Mouse (Mus musculus): ENCODE results near the gene Gm960.

The Gm960 gene

DNA sequence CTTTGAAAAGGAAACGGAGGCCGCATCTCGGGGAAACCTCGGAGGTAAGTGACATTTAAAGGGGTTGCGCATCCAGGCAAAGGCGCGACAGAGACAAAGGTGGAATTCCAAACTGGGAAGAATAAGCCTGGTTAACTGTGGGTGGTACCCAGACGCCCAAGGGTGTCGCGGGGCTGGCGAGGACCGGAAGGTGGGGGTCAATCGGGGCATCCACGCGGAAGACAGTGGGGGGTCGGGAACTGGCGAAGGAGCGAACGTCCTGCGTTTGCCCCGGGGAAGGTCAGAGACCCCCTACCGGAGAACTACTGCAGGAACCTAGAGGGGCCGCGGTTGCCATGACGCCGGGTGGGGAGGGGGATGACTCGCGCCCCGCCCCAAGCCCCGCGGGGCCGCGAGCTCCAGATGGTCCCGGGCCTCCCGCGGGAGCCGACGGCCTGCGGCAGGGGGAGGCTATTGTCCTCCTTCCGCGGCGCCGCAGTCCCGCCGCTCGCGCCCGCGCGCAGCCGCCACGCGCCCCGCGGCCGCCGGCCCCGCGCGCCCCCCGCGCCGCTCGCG is 13.2 kb upstream of the Gm960 start:
- no peak for DNase-seq

DNA sequence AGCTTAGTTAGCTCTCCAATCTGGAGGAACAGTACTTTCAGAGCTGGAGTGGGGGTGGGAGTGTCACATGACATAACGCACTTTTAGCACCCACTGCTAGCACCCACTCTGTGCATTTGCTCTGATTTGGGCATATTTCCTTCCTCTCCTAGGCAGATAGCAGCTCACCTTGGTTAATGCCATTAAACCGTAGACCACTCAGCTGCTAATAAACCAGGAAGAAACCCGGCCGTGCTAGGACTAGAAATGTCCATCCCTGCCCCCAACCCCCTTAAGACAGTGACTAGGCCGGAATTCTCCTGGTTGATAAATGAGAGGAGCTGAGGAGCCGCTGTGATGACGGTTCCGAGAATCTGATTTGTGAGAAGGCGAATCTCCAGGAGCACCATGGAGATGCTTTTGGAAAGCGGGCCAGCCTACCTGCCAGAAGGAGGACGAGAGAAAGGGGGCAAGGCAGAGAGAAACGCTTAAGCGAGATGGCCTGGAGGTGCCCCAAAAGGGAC is 12.7 kb upstream of the Gm960 start, which contains the start of gene Sptbn2:
TSS of gene Sptbn2 (plus strand) at position 70 of the 503 bp plus-strand sequence.
- DNase-seq, result no peak

DNA sequence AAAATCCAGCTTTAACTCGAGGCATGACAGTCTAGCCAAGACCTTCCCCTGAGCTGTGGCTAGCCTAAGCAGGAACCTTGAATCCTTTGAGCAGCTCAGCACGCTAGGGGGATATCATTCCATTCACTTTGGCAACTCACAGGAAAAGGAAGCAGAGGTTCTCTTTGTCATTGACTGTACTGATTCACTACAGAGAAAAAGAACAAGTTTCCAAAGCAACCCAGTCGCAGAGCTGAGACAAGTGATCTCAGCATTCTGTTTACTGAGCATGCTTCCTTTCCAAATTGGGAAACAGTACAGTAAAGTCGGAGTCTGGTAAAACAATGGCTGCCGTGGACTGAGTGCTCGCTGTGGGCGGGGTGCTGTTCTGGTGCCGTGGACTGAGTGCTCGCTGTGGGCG is 10.3 kb upstream of the Gm960 start:
- DNase-seq, result no peak

DNA sequence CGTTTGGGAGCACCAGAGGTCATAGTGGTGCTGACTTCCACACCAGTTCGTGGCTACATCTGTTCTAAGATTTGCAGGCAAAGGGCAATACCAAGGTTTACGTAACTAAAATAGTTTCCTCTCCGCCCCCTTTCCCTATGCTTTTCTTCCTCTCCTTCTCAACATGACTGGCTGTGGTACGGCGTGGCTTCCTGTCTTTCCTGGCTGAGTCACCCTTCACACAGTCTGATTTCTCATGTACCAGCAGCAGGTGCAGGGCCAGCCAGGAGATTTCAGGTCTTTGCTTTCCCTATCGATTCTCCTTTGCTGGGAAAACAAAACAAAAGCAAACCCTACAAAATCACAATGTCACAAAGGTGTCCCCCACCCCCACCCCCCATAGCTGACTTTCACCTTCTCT is 2.8 kb upstream of the Gm960 start:
- DNase-seq, result no peak

DNA sequence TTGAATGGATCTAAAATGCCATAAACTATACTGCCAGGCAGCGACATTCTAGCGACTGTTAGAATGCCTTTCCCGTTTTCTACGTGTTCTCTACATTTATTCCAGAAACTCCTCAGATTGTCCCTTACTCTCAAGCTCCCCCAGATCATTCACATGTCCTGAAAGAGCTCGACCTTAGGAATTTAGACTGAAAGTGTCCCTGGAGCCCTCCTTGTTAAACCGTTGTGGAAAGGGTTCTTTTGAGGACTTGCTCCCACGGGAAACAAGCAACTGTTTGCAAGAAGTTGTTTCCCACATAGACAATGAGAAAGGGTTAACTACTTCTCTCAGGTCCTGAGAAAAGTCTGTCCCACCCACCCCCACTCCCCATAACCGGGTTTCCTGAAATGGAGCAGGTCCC is 2.2 kb upstream of the Gm960 start:
- no peak for DNase-seq

DNA sequence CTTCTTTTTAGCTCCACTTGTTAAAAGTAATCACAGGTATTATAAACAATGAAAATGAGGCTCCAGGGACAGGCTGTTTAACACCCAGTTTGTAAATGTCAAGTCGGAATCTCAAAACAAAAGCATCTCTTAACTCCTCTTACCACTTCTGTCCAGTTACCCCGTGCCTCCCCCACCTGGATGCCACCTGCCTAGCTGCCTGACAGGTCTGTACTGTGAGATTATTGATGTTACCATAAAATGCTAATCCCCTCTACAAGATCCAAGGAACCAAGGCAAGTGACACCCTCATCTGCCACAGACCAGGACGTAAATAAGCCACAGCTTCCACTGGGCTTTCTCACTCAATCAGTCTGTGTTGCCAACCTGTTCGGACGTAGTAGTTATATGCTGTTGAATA is 1.4 kb upstream of the Gm960 start:
- DNase-seq, result no peak

DNA sequence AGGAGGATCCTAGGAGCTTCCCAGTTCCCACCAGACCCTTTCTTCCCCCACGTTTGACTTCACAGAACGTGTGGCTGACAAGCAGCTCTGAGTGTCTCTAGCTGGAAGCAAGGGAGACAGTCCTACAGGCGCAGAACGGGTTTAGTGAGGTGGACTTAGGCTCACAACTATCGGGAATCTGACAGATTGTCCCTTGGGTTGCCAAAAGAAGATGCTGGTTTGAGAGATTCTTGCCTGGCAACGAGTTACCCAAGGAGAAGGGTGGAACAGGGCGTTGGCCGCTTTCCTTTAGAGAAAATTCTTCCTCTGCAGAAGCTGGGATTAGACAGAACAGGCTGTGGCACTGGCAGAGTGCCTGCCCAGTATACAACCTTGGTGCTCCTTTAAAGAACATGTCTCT is 388 bp upstream of the Gm960 start:
- no peak for DNase-seq

DNA sequence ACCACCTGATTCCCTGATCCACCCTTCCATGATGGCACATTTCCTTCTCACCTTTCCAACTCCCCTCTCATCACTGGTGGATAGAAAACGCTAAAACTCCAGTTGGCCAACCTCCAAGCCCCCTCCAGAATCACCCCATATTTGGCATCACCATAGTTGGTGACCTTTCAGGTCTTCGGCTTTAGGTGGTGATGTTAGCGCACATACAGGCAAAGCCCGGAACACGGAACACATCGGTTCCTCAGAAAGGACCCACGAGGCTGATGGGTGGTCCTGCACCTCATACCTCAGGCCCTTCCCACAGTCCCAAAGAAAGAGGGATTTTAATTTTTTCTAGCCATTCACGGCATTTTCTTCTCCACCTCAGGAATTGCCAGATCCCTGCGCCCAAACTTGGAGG is 747 bp downstream of the Gm960 start:
- no peak for DNase-seq

DNA sequence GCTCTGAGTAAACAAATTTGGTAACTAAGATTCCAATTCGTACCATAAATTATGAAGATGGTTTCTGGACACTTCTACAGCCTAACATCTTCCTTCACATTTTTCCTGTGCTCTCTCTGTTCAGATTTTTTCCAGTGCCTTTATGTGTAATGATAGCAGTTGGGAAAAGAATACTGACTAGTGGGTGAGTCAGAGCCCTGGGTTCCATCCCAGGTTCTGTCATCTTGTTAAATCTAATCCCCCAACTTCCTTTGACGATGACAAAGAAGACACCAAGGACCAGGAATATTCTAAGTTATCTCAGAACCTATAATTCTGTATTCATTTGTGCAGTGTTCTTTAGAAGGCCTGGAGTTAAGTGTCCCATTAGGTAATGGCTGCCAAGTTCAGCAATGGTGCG is 1.3 kb downstream of the Gm960 start:
- DNase-seq, result no peak

DNA sequence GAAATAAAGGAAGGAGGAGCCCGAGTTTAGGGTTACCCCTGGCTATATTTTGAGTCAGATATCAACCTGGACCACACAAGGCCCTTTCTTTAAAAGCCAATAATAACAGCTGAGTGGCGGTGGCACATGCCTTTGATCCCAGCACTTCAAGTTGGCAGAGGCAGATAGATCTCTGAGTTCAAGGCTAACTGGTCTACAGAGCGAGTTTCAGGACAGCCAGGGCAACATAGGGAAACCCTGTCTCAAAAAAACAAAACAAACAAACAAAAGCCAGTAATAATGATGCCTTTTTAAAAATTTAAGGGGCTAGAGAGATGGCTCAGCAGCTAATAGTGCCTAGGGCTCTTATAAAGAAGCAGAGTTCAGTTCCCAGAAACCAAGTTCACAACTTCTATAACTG is 4.1 kb downstream of the Gm960 start:
- DNase-seq, result no peak

DNA sequence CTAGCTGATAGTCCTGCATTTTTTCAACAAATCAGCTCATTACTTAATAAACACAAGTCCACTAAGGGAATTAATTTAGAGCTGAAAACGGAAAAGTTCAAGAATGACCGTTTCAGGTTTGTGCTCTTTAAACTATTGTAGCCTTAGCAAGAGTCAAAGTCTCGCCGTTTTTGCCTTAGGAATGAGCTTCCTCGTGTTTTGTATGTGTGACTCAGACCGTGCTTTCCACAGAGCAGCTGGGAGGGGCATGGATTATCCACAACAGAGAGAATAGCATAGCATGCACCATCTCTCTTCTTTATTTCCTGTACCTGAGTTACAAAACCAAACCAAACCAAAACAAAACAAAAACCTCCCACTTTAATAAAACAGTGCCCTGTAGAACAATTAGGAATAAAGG is 26.1 kb downstream of the Gm960 start:
- DNase-seq, result no peak

DNA sequence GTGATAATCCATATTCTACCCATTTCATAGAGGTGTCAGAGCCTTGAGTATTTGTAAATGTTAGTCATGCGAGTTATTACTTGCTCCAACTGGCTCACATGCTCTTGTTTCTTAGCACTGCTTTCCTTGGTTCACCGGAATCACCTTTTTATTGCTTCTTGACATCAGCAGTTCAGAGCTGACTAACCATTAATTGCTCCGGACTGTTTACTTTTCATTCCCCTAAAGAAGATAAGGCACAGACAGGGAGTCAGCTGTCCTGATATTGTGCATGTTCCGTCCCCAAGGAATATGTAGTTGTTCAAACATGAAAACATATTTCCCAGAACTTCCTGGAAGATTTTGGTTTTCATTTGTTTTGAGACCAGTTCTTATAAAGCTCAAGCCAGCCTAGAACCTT is 27.7 kb downstream of the Gm960 start:
- DNase-seq, result peak in 1 of 2 experiments; percentile 8

DNA sequence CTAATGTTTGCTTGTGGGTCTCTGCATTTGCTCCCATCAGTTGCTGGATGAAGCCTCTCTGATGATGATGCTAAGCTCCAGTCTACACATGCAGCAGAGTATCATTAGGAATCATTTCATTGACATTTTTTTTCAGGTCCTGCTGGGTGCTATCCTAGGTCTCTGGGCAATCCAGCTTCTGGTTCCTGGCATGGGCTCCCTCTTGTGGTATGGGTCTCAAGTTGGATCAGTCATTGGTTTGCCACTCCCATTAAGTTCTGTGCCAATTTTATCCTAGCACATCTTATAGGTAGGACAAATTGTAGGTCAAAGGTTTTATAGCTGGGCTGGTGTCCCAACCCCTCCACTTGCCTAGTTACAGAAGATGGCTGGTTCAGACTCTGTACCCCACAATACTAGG is 31.7 kb downstream of the Gm960 start:
- DNase-seq, result peak; percentile 11 to 18

DNA sequence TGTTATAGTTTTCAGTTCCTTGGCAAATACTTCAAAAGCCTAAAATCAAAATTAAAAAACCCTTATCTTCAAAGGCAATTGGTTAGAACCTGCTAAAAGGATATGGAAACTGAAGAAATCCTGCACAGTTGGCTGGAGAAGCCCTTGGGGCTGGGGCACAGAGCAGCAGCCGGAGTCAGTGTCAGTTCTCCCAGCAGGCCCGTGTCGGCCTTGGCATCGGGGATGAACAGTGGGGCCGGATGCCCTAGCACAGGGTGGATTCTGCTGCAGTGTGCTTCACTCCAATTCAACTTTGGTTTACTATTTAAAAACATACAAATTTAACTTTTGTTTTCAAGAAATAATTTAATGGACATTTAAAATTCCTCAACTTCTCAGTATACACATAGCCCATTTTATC is 40.3 kb downstream of the Gm960 start:
- DNase-seq, result no peak

DNA sequence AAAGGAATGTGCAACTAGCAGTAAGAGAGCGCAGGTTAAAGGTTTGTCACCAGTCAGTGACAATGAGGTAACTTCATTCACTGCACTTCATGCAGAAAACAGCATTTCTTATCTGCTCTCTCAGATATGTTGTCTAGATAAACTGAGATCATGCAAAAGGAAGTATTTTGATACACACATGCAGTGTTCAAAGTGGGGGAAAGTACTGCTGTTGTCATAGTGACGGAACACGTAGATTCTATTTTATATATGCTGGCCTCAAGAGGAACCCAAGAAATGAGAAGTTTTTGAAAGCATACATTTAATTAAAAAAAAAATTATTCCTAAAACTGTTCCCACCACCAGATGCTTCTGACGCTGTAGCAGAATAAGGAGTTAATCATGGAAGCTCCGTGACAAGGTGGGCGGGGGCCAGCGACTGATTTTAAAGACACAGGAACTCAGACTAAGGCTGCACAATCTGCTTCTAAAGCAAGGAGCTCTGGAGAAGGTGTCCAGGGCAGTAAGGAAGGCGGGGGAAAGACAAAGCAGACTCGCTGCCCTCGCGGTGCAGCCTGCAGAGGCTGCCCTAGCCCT is 51.5 kb downstream of the Gm960 start:
- no peak for DNase-seq

DNA sequence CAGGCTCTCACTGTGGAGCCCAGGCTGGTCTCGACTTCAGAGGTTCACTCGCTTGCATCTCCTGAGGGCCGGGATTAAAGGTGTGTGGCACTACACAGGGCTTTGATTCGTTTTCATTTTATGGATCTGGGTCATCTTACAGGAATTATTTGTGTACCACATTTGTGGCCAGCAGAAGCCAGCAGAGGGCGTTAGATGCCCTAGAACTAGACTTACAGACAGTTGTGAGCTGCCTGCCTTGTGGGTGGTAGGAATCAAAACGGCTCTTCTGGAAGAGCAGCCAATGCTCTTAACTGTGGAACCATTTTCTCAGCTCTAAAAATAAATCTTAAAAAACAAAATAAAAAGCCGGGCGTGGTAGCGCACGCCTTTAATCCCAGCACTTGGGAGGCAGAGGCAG is 54.2 kb downstream of the Gm960 start:
- DNase-seq, result peak in 1 of 2 experiments; percentile 60

DNA sequence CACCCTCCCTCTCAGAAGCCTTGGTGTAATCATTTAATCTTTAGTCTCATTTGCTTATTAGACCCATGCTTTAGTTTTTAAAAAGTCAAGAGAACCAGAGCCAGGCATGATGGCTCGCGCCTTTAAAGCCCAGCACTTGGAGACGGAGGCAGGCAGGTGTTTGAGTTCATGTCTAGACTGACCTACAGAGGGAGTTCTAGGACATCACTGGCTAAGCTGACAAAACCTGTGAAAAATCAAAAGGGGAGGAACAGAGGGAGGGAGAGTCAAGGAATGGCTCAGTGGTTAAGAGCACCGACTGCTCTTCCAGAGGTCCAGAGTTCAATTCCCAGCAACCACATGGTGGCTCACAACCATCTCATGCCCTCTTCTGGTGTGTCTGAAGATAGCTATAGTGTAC is 62.5 kb downstream of the Gm960 start:
- DNase-seq, result no peak

DNA sequence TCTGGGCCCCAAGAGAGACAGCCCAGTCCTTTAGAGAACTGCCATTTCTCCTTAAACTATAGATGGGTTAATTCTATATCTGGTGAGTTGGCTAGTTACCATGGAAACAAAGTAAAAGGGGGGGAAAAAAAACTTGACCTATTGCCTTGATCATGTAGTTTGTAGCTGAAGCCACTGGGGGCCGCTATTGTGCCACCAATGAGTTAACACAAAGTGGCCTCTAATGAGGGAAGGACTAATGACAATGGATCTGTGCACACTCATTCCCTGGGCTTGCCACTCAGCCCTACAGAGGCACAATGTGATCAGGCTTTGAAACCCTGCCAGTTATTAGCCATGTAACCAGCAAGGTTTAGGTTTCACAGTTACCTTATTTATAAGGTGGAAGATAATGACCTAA is 69.6 kb downstream of the Gm960 start:
- DNase-seq, result peak; percentile 47 to 83

DNA sequence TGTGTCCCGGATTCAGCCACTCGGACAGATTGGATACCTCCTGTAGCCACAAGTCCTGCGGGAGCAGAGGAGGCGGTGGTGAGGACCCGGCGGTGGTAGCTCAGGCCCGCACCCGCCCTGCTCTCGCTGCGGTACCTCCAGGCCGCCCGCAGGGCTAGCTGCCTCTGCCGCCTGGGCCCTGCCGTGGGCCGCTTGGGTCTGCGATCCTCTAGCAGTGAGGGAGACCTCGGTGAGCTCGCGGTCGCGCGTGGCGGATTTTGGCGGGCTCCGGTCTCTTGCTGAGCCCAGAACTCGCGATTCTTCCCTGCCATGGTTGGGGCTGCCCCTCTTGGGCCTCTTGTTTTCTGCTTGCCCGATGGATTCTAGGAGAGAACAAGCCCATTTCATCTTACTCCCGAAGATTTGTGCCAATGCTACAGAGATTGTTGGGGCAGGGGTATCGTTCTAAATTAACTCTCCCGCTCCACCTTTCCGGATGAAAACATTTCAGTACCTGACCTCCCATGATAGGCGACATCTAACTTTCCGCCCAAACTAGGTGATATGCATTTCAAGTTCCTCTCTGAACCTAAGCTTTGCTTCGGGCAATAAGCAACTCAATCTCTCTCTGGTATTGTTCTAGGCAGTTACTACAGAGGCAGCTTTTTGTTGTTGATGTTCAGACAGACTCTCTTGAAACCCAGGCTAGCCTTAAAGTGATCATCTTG is 72.5 kb downstream of the Gm960 start:
- DNase-seq, result no peak

DNA sequence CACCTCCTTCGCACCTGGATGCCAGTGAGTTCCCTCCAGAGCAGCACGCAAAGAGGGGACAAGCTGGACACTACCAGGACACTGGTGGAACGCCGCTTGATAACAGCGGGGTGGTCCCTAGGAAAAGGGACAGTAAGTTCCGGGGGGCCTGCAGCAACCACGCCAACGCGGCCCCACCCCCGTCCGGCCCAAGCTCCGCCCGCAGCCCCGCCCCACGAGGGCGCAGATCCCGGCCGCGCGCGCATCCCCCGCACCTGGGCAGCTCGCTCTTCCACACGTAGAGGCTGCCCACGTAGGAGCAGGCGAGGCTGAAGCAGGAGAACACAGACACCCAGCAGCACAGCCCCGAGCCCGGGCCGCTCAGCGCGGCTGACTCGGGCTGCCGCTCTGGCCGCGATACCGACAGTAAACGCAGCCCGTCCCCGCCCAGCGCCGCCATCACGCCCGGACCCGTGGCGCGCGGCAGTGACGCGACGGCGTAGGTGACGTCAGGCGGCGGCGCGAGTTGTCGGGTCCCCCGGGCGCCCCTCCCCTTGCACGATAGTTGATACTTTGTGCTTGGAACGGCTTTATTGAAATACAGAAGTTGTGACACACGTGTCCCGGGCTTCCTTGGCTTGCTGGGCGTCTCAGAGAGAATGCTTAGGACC is 73.2 kb downstream of the Gm960 start, which contains the start of gene Rce1:
TSS of gene Rce1 (minus strand) at position 463 of the 650 bp plus-strand sequence.
- peak; percentile 91 to 97 for DNase-seq

DNA sequence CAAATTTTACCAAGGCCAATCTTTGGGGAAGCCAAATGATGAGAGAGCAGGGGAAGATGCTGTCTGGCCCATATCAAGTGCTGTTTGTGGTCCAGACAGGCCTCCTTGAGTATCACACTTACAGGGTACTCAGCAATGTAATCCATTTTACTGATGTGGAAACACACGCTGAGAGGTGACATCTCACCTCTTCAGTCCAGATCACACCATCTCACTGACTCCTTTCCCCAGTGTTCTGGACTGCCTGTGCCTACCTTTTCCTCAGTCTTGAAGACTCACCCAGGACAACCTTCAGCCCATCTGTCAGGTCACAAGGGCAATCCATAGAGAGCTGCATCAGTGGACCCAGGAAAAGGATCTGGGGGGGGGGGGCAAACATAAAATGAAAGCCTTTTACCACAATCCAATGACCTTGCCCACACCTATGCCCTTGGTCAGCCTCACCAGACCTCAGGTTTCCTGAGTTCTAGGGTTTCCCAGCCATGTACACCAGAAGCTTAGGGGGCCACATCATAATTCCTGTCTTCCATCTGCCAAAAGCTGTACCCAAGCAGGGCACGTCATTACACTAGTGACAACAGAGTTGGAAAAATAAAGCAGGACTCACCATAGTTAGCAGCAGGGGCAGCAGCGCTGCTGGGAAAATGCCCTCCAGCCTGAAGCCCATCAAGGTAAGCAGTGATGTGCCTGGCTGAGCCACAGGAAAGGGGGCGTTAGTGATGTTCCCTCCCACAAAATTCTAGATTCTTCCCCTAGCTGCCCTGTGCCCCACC is 73.9 kb downstream of the Gm960 start:
- no peak for DNase-seq

DNA sequence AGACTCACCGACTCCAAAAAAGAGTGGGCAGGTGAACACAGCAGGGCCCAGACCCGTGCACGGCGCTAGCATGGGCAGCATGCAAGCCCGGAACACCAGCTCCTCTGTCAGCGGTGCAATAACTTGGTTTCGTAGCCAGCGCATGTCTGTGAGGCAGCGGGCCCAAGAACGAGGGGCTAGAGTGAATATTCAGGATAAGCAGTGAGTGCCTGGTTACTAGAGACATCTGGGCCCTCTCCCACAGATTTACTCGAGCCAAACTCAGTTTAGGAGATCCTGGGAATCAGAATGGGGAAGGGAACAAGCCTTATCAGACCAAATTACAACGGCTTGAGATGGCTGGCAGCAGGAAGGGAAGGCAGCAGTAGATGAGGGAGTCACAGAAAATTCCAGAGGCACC is 74.5 kb downstream of the Gm960 start:
- DNase-seq, result no peak

DNA sequence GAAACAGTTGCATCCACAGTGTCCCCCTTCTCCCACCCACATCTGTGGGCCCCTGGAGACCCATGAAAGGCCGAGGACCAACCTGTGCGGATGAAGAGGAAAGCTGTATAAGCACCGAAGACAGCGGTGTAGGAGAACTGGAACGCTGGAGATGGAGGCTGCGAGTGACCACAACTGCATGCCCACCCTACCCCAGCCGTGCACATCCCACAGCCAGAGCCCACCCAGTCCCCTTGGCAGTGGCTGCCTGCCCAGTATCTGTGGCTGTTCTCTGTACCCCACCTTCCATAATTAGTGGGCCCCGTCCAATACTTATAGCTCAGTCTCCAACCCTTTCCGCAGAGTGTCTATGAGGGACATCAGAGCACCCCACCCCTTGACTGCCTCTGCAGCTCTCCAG is 75.0 kb downstream of the Gm960 start:
- no peak for DNase-seq
